Mouse (Mus musculus): Measurements from ENCODE around the gene Rnf214. TPM values are rescaled to one million over a fixed set of nuclear protein-coding genes. Genes with fewer than 3 reads are reported as not detected.

Gene Rnf214
- polyA plus RNA-seq, 1 experiment = 47.3 TPM

GRCm38 (mm10) chr9:45827663-45828290 lies 78.9 kb downstream of the Rnf214 start:
- no peak for DNase-seq (ENCODE audit: extremely low spot score in 1 of 2, low spot score in 1 of 2)

GRCm38 (mm10) chr9:45818406-45819011 lies 88.2 kb downstream of the Rnf214 start:
- no peak for DNase-seq (ENCODE audit: extremely low spot score in 1 of 2, low spot score in 1 of 2)

GRCm38 (mm10) chr9:45815525-45815924 lies 91.2 kb downstream of the Rnf214 start:
- no peak for DNase-seq (ENCODE audit: extremely low spot score in 1 of 2, low spot score in 1 of 2)

GRCm38 (mm10) chr9:45815113-45815512 lies 91.6 kb downstream of the Rnf214 start:
- peak; percentile 55 to 75 for DNase-seq (ENCODE audit: extremely low spot score in 1 of 2, low spot score in 1 of 2)

Other genes with a start within 250 kb of the Rnf214 start
- 26.1 and 26.5 TPM in 2 replicates for gene Cep164, start 78.2 kb downstream of the Rnf214 start, polyA plus RNA-seq (2012; rRNA removed)
- 52.5 and 53.3 TPM in 2 replicates for gene Bace1, start 68.3 kb downstream of the Rnf214 start, polyA plus RNA-seq (2012; rRNA removed)
- 26.8 and 31.3 TPM in 2 replicates for gene Pcsk7, start 414 bp downstream of the Rnf214 start, polyA plus RNA-seq (2012; rRNA removed)
- gene Tagln, start 29.1 kb upstream of the Rnf214 start, polyA plus RNA-seq (2012; rRNA removed) = 15.4 and 21.4 TPM in 2 replicates
- 103 and 112 TPM in 2 replicates for gene Sidt2, start 48.3 kb upstream of the Rnf214 start, polyA plus RNA-seq (2012; rRNA removed)
- gene Pafah1b2, start 105.8 kb upstream of the Rnf214 start, polyA plus RNA-seq (2012; rRNA removed) = 99.0 and 106 TPM in 2 replicates
- 54.9 and 56.6 TPM in 2 replicates for gene Sik3, start 105.9 kb upstream of the Rnf214 start, polyA plus RNA-seq (2012; rRNA removed)

Measured in frontal cortex, adult 2 months (tissue).